32 mouse cellular contexts compared by ENCODE assay signal in the genomic region with DNA sequence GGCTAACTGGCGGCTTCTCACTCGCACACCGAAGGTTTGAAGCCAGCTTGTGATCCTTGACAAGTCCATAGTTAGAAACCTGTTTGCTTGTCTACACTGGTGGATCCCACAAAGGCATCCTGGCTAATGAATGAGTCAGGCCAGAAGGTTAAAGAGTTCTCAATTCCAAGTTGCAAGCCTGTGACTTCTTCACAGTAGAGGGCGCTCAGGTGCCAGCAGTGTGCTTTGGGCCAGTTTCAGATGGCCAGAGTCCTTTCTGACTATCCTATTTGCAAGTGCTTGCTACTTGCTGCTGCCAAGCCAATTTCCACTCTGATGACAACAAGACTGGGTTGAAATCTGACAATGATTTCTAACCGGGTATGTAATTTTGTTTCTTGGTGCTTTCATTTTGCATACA. TPM values are rescaled to one million over a fixed set of nuclear protein-coding genes. Genes with fewer than 3 reads are reported as not detected.
"Had no signal": no experiment of that assay in that cellular context is flagged by ENCODE, and none has a peak within 500 bp of the region (broad histone marks: within the 10 kb centered on the region; RNA-seq: fewer than 3 reads in every experiment).

No protein-coding gene starts in this region.

RNA-seq across cellular contexts. Expression of a gene that starts 4.0 kb away (rescaled TPM):
- total RNA-seq: gastrocnemius, adult 18-20 months; gastrocnemius, adult 8-10 months; gastrocnemius, postnatal 14 days; gastrocnemius, postnatal 36 days; heart, adult 18-20 months; heart, adult 8-10 months; heart, postnatal 10 days; heart, postnatal 25 days; heart, postnatal 4 days; hindbrain, postnatal 0 days; layer of hippocampus, adult 2 months; layer of hippocampus, postnatal 10 days; layer of hippocampus, postnatal 25 days; left cerebral cortex, adult 2 months; left cerebral cortex, postnatal 14 days; left cerebral cortex, postnatal 36 days had no signal
- polyA plus RNA-seq: gonadal fat pad, adult 2 months; heart, embryonic 10.5 days; heart, embryonic 12.5 days; heart, embryonic 14.5 days; heart, embryonic 16.5 days; hindbrain, embryonic 11.5 days; hindbrain, embryonic 13.5 days; hindbrain, embryonic 15.5 days; hindbrain, postnatal 0 days; intestine, embryonic 14.5 days; intestine, embryonic 16.5 days; kidney, embryonic 14.5 days; kidney, embryonic 16.5 days; limb, embryonic 10.5 days; limb, embryonic 12.5 days; limb, embryonic 14.5 days; liver, embryonic 11.5 days had no signal

RNA-seq across cellular contexts. Expression of a gene that starts 30.5 kb away (rescaled TPM):
- total RNA-seq: gastrocnemius, adult 18-20 months; gastrocnemius, adult 8-10 months; gastrocnemius, postnatal 14 days; gastrocnemius, postnatal 36 days; heart, adult 18-20 months; heart, adult 8-10 months; heart, postnatal 10 days; heart, postnatal 25 days; heart, postnatal 4 days; hindbrain, postnatal 0 days; layer of hippocampus, adult 2 months; layer of hippocampus, postnatal 10 days; layer of hippocampus, postnatal 25 days; left cerebral cortex, adult 2 months; left cerebral cortex, postnatal 14 days; left cerebral cortex, postnatal 36 days had no signal
- polyA plus RNA-seq: gonadal fat pad, adult 2 months; heart, embryonic 10.5 days; heart, embryonic 12.5 days; heart, embryonic 14.5 days; heart, embryonic 16.5 days; hindbrain, embryonic 11.5 days; hindbrain, embryonic 13.5 days; hindbrain, embryonic 15.5 days; hindbrain, postnatal 0 days; intestine, embryonic 14.5 days; intestine, embryonic 16.5 days; kidney, embryonic 14.5 days; kidney, embryonic 16.5 days; limb, embryonic 10.5 days; limb, embryonic 12.5 days; limb, embryonic 14.5 days; liver, embryonic 11.5 days had no signal

RNA-seq across cellular contexts. Expression of a gene that starts 52.1 kb away (rescaled TPM):
- total RNA-seq: gastrocnemius, adult 18-20 months; gastrocnemius, adult 8-10 months; gastrocnemius, postnatal 14 days; gastrocnemius, postnatal 36 days; heart, adult 18-20 months; heart, adult 8-10 months; heart, postnatal 10 days; heart, postnatal 25 days; heart, postnatal 4 days; hindbrain, postnatal 0 days; layer of hippocampus, adult 2 months; layer of hippocampus, postnatal 10 days; layer of hippocampus, postnatal 25 days; left cerebral cortex, adult 2 months; left cerebral cortex, postnatal 14 days; left cerebral cortex, postnatal 36 days had no signal
- polyA plus RNA-seq: gonadal fat pad, adult 2 months; heart, embryonic 10.5 days; heart, embryonic 12.5 days; heart, embryonic 14.5 days; heart, embryonic 16.5 days; hindbrain, embryonic 11.5 days; hindbrain, embryonic 13.5 days; hindbrain, embryonic 15.5 days; hindbrain, postnatal 0 days; intestine, embryonic 14.5 days; intestine, embryonic 16.5 days; kidney, embryonic 14.5 days; kidney, embryonic 16.5 days; limb, embryonic 10.5 days; limb, embryonic 12.5 days; limb, embryonic 14.5 days; liver, embryonic 11.5 days had no signal
